In genomic region chr4:137862516-137863240, GRCm38 (mm10) we compare ENCODE assay signal across 8 mouse cellular contexts. TPM values are rescaled to one million over a fixed set of nuclear protein-coding genes. Genes with fewer than 3 reads are reported as not detected.
DNase-seq lines count a peak whose midpoint lies in the region; ATAC-seq and TF ChIP-seq lines count a peak whose summit lies in the region.

No protein-coding gene starts in this region.

- peak overlapping the region; percentile 39 for H3K27ac ChIP-seq in kidney, embryonic 15.5 days
- H3K27ac ChIP-seq in bone marrow, adult 2 months (ENCODE audit: control insufficient read depth, insufficient read depth, low read depth, low read length, poor library complexity), result no peak overlapping the region
- no peak overlapping the region for H3K27ac ChIP-seq in forebrain, embryonic 11.5 days (ENCODE audit: low read depth, low read length)
- peak overlapping the region; percentile 32; the same call in 1 of the 2 replicates for H3K27ac ChIP-seq in liver, embryonic 12.5 days

- peak overlapping the region; percentile 82 for H3K9ac ChIP-seq in kidney, embryonic 15.5 days
- H3K9ac ChIP-seq in forebrain, embryonic 11.5 days (ENCODE audit: low read length), result peak overlapping the region; percentile 87
- peak overlapping the region; percentile 66 for H3K9ac ChIP-seq in liver, embryonic 12.5 days

- no peak for DNase-seq in kidney, adult 9 months
- no peak for DNase-seq in forebrain, embryonic 11.5 days (ENCODE audit: low spot score)
- DNase-seq in layer of hippocampus, postnatal 10 days (ENCODE audit: low spot score in 2 of 2), result no peak

- H3K9me3 ChIP-seq in kidney, embryonic 15.5 days (replicated peaks), result no peaks in the 10 kb centered on the region
- no peaks in the 10 kb centered on the region for H3K9me3 ChIP-seq in forebrain, embryonic 11.5 days (ENCODE audit: control insufficient read depth, low read length)
- no peaks in the 10 kb centered on the region for H3K9me3 ChIP-seq in liver, embryonic 12.5 days (replicated peaks)

- no peak for TF ChIP-seq CTCF in bone marrow, adult 2 months (IDR thresholded peaks at IDR 0.05; ENCODE audit: control insufficient read depth, insufficient read depth, low read length)

- 0 out of 2 replicates have a peak, but pooled peaks have one; percentile 12 for ATAC-seq in kidney, embryonic 15.5 days (replicated peaks; ENCODE audit: low FRiP score)
- no peak; the same call in 1 of the 2 replicates for ATAC-seq in forebrain, embryonic 11.5 days (replicated peaks; ENCODE audit: low FRiP score)
- ATAC-seq in liver, embryonic 12.5 days, result peak; percentile 6; the same call in 1 of the 2 replicates
- no peak for ATAC-seq in frontal cortex, adult (ENCODE audit: low TSS enrichment)
- ATAC-seq in inflammation-experienced regulatory T-cells, adult 6 months, result no peak

- peaks cover 62% of the 10 kb centered on the region for H3K4me1 ChIP-seq in kidney, embryonic 15.5 days
- H3K4me1 ChIP-seq in bone marrow, adult 2 months (ENCODE audit: control insufficient read depth, insufficient read depth, low read length), result peaks cover 2% of the 10 kb centered on the region; the same call in 1 of the 2 replicates
- H3K4me1 ChIP-seq in forebrain, embryonic 11.5 days (replicated peaks; ENCODE audit: control insufficient read depth, insufficient read depth, low read length), result peaks cover 16% of the 10 kb centered on the region; the same call in 1 of the 2 replicates
- H3K4me1 ChIP-seq in liver, embryonic 12.5 days, result peaks cover 65% of the 10 kb centered on the region

- TF ChIP-seq POLR2A in bone marrow, adult 2 months (IDR thresholded peaks at IDR 0.05; ENCODE audit: borderline replicate concordance, control insufficient read depth, low read depth, low read length), result no peak

- 7% methylated on average over 21 of the region's 21 CpGs for WGBS in kidney, embryonic 15.5 days
- 20% methylated on average over 21 of the region's 21 CpGs for WGBS in bone marrow, adult 2 months
- 22% methylated on average over 21 of the region's 21 CpGs for WGBS in forebrain, embryonic 11.5 days
- WGBS in liver, embryonic 12.5 days (ENCODE audit: insufficient replicate concordance), result 17% methylated on average over 21 of the region's 21 CpGs

- H3K27me3 ChIP-seq in kidney, embryonic 15.5 days, result no peaks in the 10 kb centered on the region
- H3K27me3 ChIP-seq in forebrain, embryonic 11.5 days (ENCODE audit: control insufficient read depth, insufficient read depth, low read length), result no peaks in the 10 kb centered on the region; the same call in 1 of the 2 replicates
- H3K27me3 ChIP-seq in liver, embryonic 12.5 days (replicated peaks), result peaks cover 86% of the 10 kb centered on the region

- no peaks in the 10 kb centered on the region for H3K36me3 ChIP-seq in kidney, embryonic 15.5 days
- H3K36me3 ChIP-seq in forebrain, embryonic 11.5 days (ENCODE audit: control insufficient read depth, insufficient read depth, low read length), result no peaks in the 10 kb centered on the region
- H3K36me3 ChIP-seq in liver, embryonic 12.5 days, result no peaks in the 10 kb centered on the region

- H3K4me2 ChIP-seq in kidney, embryonic 15.5 days, result peak overlapping the region; percentile 91
- peak overlapping the region; percentile 94 for H3K4me2 ChIP-seq in forebrain, embryonic 11.5 days (ENCODE audit: low read depth, low read length, severe bottlenecking)
- peak overlapping the region; percentile 84 for H3K4me2 ChIP-seq in liver, embryonic 12.5 days

- H3K4me3 ChIP-seq in kidney, embryonic 15.5 days (replicated peaks), result peak overlapping the region; percentile 69
- peak overlapping the region; percentile 71 for H3K4me3 ChIP-seq in bone marrow, adult 2 months (replicated peaks; ENCODE audit: control insufficient read depth, low read depth, low read length)
- H3K4me3 ChIP-seq in forebrain, embryonic 11.5 days (ENCODE audit: low read depth, low read length), result peak overlapping the region; percentile 69
- H3K4me3 ChIP-seq in liver, embryonic 12.5 days, result peak overlapping the region; percentile 66

RNA-seq across cellular contexts. Expression of gene Ece1, which starts 0.6 kb away (rescaled TPM):
- polyA plus RNA-seq in kidney, embryonic 15.5 days (2015; fragmentation: Nextera tagmentation; extraction: Ambion mirVana), result 53.7 and 58.5 TPM in 2 replicates
- 4.3 and 7.3 TPM in 2 replicates for polyA plus RNA-seq in bone marrow, adult 2 months (2011; ENCODE audit: insufficient read depth, insufficient read length, low replicate concordance, missing spikeins)
- 35.0 and 35.2 TPM in 2 replicates for polyA plus RNA-seq in forebrain, embryonic 11.5 days (2014; fragmentation: Nextera tagmentation; extraction: Ambion mirVana)
- 17.8 and 18.5 TPM in 2 replicates for polyA plus RNA-seq in liver, embryonic 12.5 days (2016; fragmentation: Nextera tagmentation; extraction: Ambion mirVana)
- 10 to 100 TPM; 55.7 to 67.8 TPM for total RNA-seq in layer of hippocampus, postnatal 10 days (2021)
- 10 to 100 TPM; 18.2 to 32.0 (median 23.3) TPM for polyA plus RNA-seq in inflammation-experienced regulatory T-cells, adult 6 months (2017; shearing (Covaris generic))

Comparison
In these comparisons a context has a peak if more than half of its experiments do, and no peak if none do; other contexts are left out.
1. ATAC-seq: peak in kidney, embryonic 15.5 days (single experiment) and liver, embryonic 12.5 days (single experiment); none in forebrain, embryonic 11.5 days (single experiment), frontal cortex, adult (single experiment) and inflammation-experienced regulatory T-cells, adult 6 months (single experiment).
2. H3K27ac ChIP-seq: peak in kidney, embryonic 15.5 days (single experiment) and liver, embryonic 12.5 days (single experiment); none in bone marrow, adult 2 months (single experiment) and forebrain, embryonic 11.5 days (single experiment).
3. Peak in every context shown above with its lines, with median percentiles within 50 percentile points of each other: H3K4me2 ChIP-seq, H3K4me3 ChIP-seq and H3K9ac ChIP-seq.